Mouse (Mus musculus): ENCODE results near the gene Rcl1. TPM values are rescaled to one million over a fixed set of nuclear protein-coding genes. Genes with fewer than 3 reads are reported as not detected.
A peak's percentile ranks its signal among the peaks of the same experiment; 100 is the strongest.

Gene Rcl1
- polyA plus RNA-seq (2016; fragmentation: Nextera tagmentation; extraction: Ambion mirVana), result 21.7 and 22.6 TPM in 2 replicates

GRCm38 (mm10) chr19:29100874-29101542, at the start of gene Rcl1:
Rcl1 (plus strand) TSS chr19:29101375.
- peak; percentile 100 for ATAC-seq (ENCODE audit: insufficient number of reproducible peaks, low FRiP score)
- Histone ChIP-seq H3K36me3 (no peaks in the 10 kb centered on the region), H3K4me1 (replicated peaks) (peaks cover 12% of the 10 kb centered on the region), H3K9me3 (replicated peaks) (no peaks in the 10 kb centered on the region), H3K4me2 (peak within 1 kb of the TSS; percentile 89), H3K27ac (ENCODE audit: poor library complexity, severe bottlenecking) (peak within 1 kb of the TSS; percentile 39; the same call in 1 of the 2 replicates), H3K4me3 (peak within 1 kb of the TSS; percentile 92), H3K9ac (peak within 1 kb of the TSS; percentile 83), H3K27me3 (replicated peaks) (no peaks in the 10 kb centered on the region)
- WGBS, result 0% methylated on average over 58 of the region's 58 CpGs

- Histone ChIP-seq H3K27me3 (replicated peaks) (0 out of 2 replicates have a peak, but pooled peaks cover 2% of the 10 kb centered on the region), H3K9me3 (replicated peaks) (no peaks in the 10 kb centered on the region), H3K4me3 (no peak overlapping the region), H3K9ac (no peak overlapping the region), H3K36me3 (no peaks in the 10 kb centered on the region), H3K4me1 (replicated peaks) (peaks cover 3% of the 10 kb centered on the region; the same call in 1 of the 2 replicates), H3K27ac (ENCODE audit: poor library complexity, severe bottlenecking) (no peak overlapping the region), H3K4me2 (no peak overlapping the region)
- WGBS, result 69% methylated on average over 12 of the region's 12 CpGs
- ATAC-seq (ENCODE audit: insufficient number of reproducible peaks, low FRiP score), result no peak
Observed at GRCm38 (mm10) chr19:29052786-29053185, 48.4 kb upstream of the Rcl1 start.

- no peak overlapping the region for H3K4me3 ChIP-seq
- H3K4me2 ChIP-seq, result no peak overlapping the region
- H3K9ac ChIP-seq, result no peak overlapping the region
- no peaks in the 10 kb centered on the region for H3K9me3 ChIP-seq (replicated peaks)
- no peak overlapping the region for H3K27ac ChIP-seq (ENCODE audit: poor library complexity, severe bottlenecking)
- no peak for ATAC-seq (ENCODE audit: insufficient number of reproducible peaks, low FRiP score)
- no peaks in the 10 kb centered on the region for H3K36me3 ChIP-seq
- H3K4me1 ChIP-seq (replicated peaks), result peaks cover 3% of the 10 kb centered on the region; the same call in 1 of the 2 replicates
- 68% methylated on average over 6 of the region's 6 CpGs for WGBS
- H3K27me3 ChIP-seq (replicated peaks), result 0 out of 2 replicates have a peak, but pooled peaks cover 2% of the 10 kb centered on the region
Observed at GRCm38 (mm10) chr19:29054594-29054993, 46.6 kb upstream of the Rcl1 start.

DNA sequence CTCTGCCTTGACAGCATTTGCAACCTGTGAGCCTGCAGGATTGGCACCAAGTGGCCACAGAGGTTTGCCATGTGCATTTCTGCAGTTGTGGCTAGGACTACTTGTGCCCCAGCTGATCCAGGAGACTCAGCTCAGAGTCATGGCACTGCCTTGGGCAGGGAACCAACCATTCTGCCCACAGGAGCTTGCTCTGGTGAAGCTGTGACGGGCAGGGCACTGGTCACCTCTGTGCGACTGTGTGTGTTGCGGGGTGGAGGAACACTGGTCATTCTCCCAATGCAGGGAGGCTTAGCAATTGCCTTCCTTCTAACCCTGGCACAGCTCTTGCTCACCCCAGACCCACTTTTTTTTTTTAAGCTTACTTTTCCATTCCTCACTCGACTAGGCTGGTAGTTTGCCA, 45.7 kb upstream of the Rcl1 start:
- peaks cover 3% of the 10 kb centered on the region; the same call in 1 of the 2 replicates for H3K4me1 ChIP-seq (replicated peaks)
- no peak overlapping the region for H3K4me2 ChIP-seq
- H3K36me3 ChIP-seq, result no peaks in the 10 kb centered on the region
- no peaks in the 10 kb centered on the region for H3K9me3 ChIP-seq (replicated peaks)
- ATAC-seq (ENCODE audit: insufficient number of reproducible peaks, low FRiP score), result no peak
- H3K9ac ChIP-seq, result no peak overlapping the region
- WGBS, result 86% methylated on average over 4 of the region's 4 CpGs
- 0 out of 2 replicates have a peak, but pooled peaks cover 2% of the 10 kb centered on the region for H3K27me3 ChIP-seq (replicated peaks)
- no peak overlapping the region for H3K27ac ChIP-seq (ENCODE audit: poor library complexity, severe bottlenecking)
- H3K4me3 ChIP-seq, result no peak overlapping the region

- Histone ChIP-seq H3K4me2 (no peak overlapping the region), H3K36me3 (no peaks in the 10 kb centered on the region)
Observed at GRCm38 (mm10) chr19:29058741-29059140, 42.4 kb upstream of the Rcl1 start.

DNA sequence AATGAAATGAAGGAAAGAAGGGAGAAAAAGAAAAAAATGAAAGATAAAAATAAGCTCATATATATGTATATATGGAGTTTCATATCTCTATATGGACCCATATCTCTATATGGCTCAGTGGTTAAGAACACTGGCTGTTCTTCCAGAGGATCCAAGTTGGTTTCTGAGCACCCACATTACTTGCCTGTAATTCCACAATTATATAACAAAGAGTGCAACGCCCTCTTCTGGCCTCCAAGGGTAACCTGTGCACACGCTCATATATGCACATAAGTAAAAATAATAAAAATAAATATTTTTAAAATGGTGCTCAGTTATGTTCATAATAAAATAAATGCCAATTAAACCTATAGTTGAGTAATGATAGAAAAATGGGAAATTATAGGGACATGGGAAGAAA, 41.5 kb upstream of the Rcl1 start:
- Histone ChIP-seq H3K9me3 (replicated peaks) (no peaks in the 10 kb centered on the region), H3K4me1 (replicated peaks) (peaks cover 6% of the 10 kb centered on the region), H3K27me3 (replicated peaks) (0 out of 2 replicates have a peak, but pooled peaks cover 2% of the 10 kb centered on the region), H3K9ac (no peak overlapping the region), H3K27ac (ENCODE audit: poor library complexity, severe bottlenecking) (no peak overlapping the region), H3K4me2 (no peak overlapping the region), H3K36me3 (no peaks in the 10 kb centered on the region), H3K4me3 (no peak overlapping the region)
- 76% methylated on average over 2 of the region's 2 CpGs for WGBS
- no peak for ATAC-seq (ENCODE audit: insufficient number of reproducible peaks, low FRiP score)

More at GRCm38 (mm10) chr19:29058741-29059140, 42.4 kb upstream of the Rcl1 start:
- 0 out of 2 replicates have a peak, but pooled peaks cover 2% of the 10 kb centered on the region for H3K27me3 ChIP-seq (replicated peaks)
- no peak overlapping the region for H3K9ac ChIP-seq
- H3K9me3 ChIP-seq (replicated peaks), result no peaks in the 10 kb centered on the region
- WGBS, result 80% methylated on average over 5 of the region's 5 CpGs
- no peak overlapping the region for H3K4me3 ChIP-seq
- no peaks in the 10 kb centered on the region for H3K4me1 ChIP-seq (replicated peaks)
- no peak overlapping the region for H3K27ac ChIP-seq (ENCODE audit: poor library complexity, severe bottlenecking)
- no peak for ATAC-seq (ENCODE audit: insufficient number of reproducible peaks, low FRiP score)

DNA sequence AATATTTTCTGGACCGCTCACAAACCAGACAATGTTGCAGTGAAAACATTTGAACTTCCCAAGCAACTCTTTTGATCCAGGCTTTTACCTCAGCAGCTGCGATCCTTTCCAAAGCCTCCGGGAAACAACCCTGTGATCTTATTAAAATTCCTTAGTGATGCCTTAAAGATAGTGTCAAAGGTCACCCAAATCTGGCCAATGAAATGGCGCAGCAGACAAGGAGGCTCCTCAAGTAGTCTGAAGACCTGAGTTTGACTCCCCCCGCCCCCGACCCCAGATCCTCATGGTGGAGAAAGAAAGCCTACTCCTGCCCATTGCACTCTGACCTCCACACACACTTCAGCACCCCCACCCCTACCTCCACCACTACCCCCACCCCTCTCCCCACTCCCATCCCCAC, 40.9 kb upstream of the Rcl1 start:
- Histone ChIP-seq H3K36me3 (no peaks in the 10 kb centered on the region), H3K27ac (ENCODE audit: poor library complexity, severe bottlenecking) (no peak overlapping the region), H3K9me3 (replicated peaks) (no peaks in the 10 kb centered on the region), H3K9ac (no peak overlapping the region), H3K4me1 (replicated peaks) (peaks cover 6% of the 10 kb centered on the region), H3K27me3 (replicated peaks) (0 out of 2 replicates have a peak, but pooled peaks cover 1% of the 10 kb centered on the region), H3K4me2 (no peak overlapping the region), H3K4me3 (no peak overlapping the region)
- no peak for ATAC-seq (ENCODE audit: insufficient number of reproducible peaks, low FRiP score)
- 49% methylated on average over 6 of the region's 6 CpGs for WGBS

DNA sequence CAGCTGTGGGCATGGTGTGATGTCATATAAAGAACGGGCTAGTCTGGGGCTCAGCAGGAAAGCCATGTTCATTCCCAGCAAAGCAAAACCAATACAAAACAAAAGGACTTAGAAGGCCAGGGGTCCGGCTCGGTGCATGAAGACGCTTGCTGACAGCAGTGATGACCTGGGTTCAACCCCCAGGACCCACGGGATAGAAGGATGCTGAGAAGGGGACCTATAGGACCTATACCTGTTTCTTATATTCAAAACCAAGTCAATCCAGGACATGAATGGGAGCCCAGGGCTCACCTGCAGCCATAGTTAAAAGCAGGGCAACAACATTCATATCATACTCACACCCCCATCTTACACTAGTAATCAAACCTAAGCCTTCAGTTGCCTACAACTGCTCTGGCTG, 38.2 kb upstream of the Rcl1 start:
- Histone ChIP-seq H3K9ac (no peak overlapping the region), H3K4me3 (no peak overlapping the region), H3K4me2 (no peak overlapping the region), H3K27ac (ENCODE audit: poor library complexity, severe bottlenecking) (no peak overlapping the region), H3K9me3 (replicated peaks) (no peaks in the 10 kb centered on the region), H3K36me3 (no peaks in the 10 kb centered on the region), H3K27me3 (replicated peaks) (no peaks in the 10 kb centered on the region), H3K4me1 (replicated peaks) (peaks cover 11% of the 10 kb centered on the region)
- 82% methylated on average over 5 of the region's 5 CpGs for WGBS
- ATAC-seq (ENCODE audit: insufficient number of reproducible peaks, low FRiP score), result no peak

DNA sequence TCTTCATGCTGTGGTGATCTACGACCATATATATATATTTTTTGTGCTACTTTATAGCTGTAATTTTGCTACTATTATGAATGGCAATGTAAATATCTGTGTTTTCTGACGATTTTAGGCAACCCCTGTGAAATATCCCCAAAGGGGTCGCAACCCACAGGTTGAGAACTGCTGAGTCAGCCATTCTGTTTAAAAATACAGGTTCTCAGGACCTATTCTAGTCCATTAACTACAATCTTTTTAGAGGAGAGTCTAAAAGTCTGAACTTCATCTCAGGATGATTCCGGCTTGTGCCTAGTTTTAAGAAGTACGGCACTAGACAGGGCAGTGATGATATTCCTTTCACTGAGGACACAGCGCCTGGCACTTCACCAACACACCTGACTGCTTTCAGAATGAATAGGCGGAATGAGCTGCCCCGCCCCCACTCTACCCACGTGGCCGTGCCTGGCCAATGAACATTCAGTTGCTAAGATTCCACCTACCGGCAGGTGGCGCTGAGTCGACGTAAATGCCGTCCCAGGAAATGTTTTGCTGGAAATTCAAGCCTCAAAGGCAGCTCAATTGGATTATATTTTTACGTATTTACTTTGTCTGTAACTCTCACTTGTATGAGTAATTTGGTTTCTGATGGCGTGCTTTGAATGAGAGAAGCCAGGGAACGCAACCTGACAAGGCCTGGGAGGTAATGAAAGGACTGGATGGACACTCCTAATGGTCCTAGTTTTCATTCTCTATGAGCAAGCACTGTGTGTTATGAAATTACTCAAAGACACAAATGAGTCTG, 37.4 kb upstream of the Rcl1 start:
- Histone ChIP-seq H3K4me3 (0 out of 2 replicates have a peak overlapping the region, but pooled peaks have one; percentile 5), H3K27ac (ENCODE audit: poor library complexity, severe bottlenecking) (peak overlapping the region; percentile 68), H3K4me1 (replicated peaks) (peaks cover 12% of the 10 kb centered on the region), H3K9me3 (replicated peaks) (no peaks in the 10 kb centered on the region), H3K9ac (0 out of 2 replicates have a peak overlapping the region, but pooled peaks have one; percentile 25), H3K4me2 (peak overlapping the region; percentile 59), H3K36me3 (no peaks in the 10 kb centered on the region), H3K27me3 (replicated peaks) (no peaks in the 10 kb centered on the region)
- ATAC-seq (ENCODE audit: insufficient number of reproducible peaks, low FRiP score), result peak; percentile 87
- 13% methylated on average over 18 of the region's 18 CpGs for WGBS

DNA sequence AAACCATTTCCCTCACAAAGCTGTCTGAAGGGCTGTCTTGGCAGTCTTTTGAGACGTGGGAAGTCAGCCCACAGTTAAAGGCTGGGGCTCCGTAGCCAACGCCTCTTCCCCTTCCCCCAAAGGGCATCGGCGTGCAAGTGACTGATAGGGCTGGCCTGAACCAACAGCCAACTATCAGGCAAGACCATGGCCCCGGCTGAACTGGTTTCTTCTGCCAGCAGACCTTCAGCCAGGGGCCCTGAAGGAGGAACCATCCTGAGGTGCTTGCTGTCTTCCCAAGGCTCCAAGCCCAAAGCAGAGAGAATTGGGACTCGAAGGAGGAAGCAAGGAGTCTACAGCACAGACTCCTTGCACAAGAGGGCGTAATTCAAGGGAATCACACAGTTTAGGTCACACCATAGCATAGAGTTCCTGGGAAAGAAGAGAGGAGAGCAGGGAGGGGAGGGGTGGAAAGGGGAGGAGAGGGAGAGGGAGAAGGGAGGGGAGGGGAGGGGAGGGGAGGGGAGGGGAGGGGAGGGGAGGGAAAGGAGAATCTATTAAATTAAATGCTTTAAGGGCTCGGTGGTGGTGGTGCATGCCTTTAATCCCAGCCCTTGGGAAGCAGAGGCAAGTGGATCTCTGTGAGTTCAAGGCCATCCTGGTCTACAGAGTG, 36.6 kb upstream of the Rcl1 start:
- Histone ChIP-seq H3K36me3 (no peaks in the 10 kb centered on the region), H3K9me3 (replicated peaks) (no peaks in the 10 kb centered on the region), H3K4me1 (replicated peaks) (peaks cover 17% of the 10 kb centered on the region), H3K4me3 (no peak overlapping the region), H3K27ac (ENCODE audit: poor library complexity, severe bottlenecking) (peak overlapping the region; percentile 68), H3K27me3 (replicated peaks) (no peaks in the 10 kb centered on the region), H3K4me2 (peak overlapping the region; percentile 59), H3K9ac (no peak overlapping the region)
- WGBS, result 40% methylated on average over 9 of the region's 9 CpGs
- peak; percentile 84 for ATAC-seq (ENCODE audit: insufficient number of reproducible peaks, low FRiP score)

Data from heart, embryonic 12.5 days (tissue).